Mouse (Mus musculus) MEL (cell line): ENCODE data around the gene Hhatl. TPM values are rescaled to one million over a fixed set of nuclear protein-coding genes. Genes with fewer than 3 reads are reported as not detected.

Source experiments
- DNase-seq: peaks from one replicate; pipeline ENCODE4 v3.0.0; 2011; ENCODE audit warnings: low read depth, low spot score
- H3K27ac ChIP-seq: 2 replicates; pipeline ENCODE4 v1.5.1; 2012; ENCODE audit warnings: low read depth, mild to moderate bottlenecking, control low read depth, low read length, moderate library complexity; ENCODE audit not compliant: control insufficient read depth
- H3K27me3 ChIP-seq, 2 experiments: fragments of 150-350 bp in 1 of 2; sonication (generic) in 1 of 2; 2 replicates each; pipeline ENCODE4 v1.6.1; 2012; ENCODE audit warnings: low read length in 2 of 2, mild to moderate bottlenecking in 2 of 2, improper control_type of control experiment in 1 of 2, moderate library complexity in 1 of 2; ENCODE audit not compliant: insufficient read depth in 2 of 2, control insufficient read depth in 1 of 2
- H3K36me3 ChIP-seq, 2 experiments: 2 replicates each; pipeline ENCODE4 v1.6.1; 2012 to 2014; ENCODE audit warnings: low read length in 2 of 2, improper control_type of control experiment in 1 of 2, inconsistent platforms in 1 of 2, mild to moderate bottlenecking in 1 of 2; ENCODE audit not compliant: insufficient read depth in 2 of 2, control insufficient read depth in 1 of 2
- H3K4me1 ChIP-seq, 2 experiments: fragments of 150-350 bp in 1 of 2; sonication (generic) in 1 of 2; 2 replicates each; pipeline ENCODE4 v1.6.1; 2012; ENCODE audit warnings: low read length in 2 of 2, improper control_type of control experiment in 1 of 2, mild to moderate bottlenecking in 1 of 2; ENCODE audit not compliant: insufficient read depth in 2 of 2, control insufficient read depth in 1 of 2
- H3K4me3 ChIP-seq, 2 experiments: fragments of 150-350 bp in 1 of 2; sonication (generic) in 1 of 2; 2 replicates each; pipeline ENCODE4 v1.5.1; 2012; ENCODE audit warnings: low read depth in 2 of 2, low read length in 2 of 2, mild to moderate bottlenecking in 2 of 2, moderate library complexity in 2 of 2, control low read depth in 1 of 2, improper control_type of control experiment in 1 of 2; ENCODE audit not compliant: control insufficient read depth in 1 of 2, insufficient read depth in 1 of 2
- H3K79me2 ChIP-seq: 2 replicates; pipeline ENCODE4 v1.6.1; 2012; ENCODE audit warnings: mild to moderate bottlenecking, low read length, moderate library complexity; ENCODE audit not compliant: control insufficient read depth, poor library complexity, insufficient read depth
- H3K9ac ChIP-seq: 2 replicates; pipeline ENCODE4 v1.6.1; 2012; ENCODE audit warnings: low read depth, mild to moderate bottlenecking, control low read depth, low read length, moderate library complexity; ENCODE audit not compliant: control insufficient read depth, poor library complexity, severe bottlenecking
- H3K9me3 ChIP-seq: fragments of 150-350 bp; sonication (generic); replicated peaks from 2 replicates; pipeline ENCODE4 v1.6.1; 2012; ENCODE audit warnings: mild to moderate bottlenecking, low read length, improper control_type of control experiment, moderate library complexity; ENCODE audit not compliant: insufficient read depth
- CHD2 ChIP-seq: IDR thresholded peaks from 2 replicates; pipeline ENCODE4 v1.6.1; 2011; ENCODE audit warnings: low read length, improper control_type of control experiment
- EP300 ChIP-seq, 2 experiments: IDR thresholded peaks; 2 replicates each; pipeline ENCODE4 v1.6.1; 2011; ENCODE audit warnings: improper control_type of control experiment in 2 of 2, low read length in 2 of 2, low read depth in 1 of 2, mild to moderate bottlenecking in 1 of 2
- ETS1 ChIP-seq: IDR thresholded peaks from 2 replicates; pipeline ENCODE4 v1.6.1; 2012; ENCODE audit warnings: low read depth, mild to moderate bottlenecking, inconsistent platforms, low read length, improper control_type of control experiment, moderate library complexity
- GABPA ChIP-seq: IDR thresholded peaks from 2 replicates; pipeline ENCODE4 v1.6.1; 2012; ENCODE audit warnings: low read depth, mild to moderate bottlenecking, inconsistent platforms, low read length, improper control_type of control experiment, moderate library complexity
- GATA1 ChIP-seq: IDR thresholded peaks from 2 replicates; pipeline ENCODE4 v1.6.1; 2011; ENCODE audit warnings: low read depth, low read length, improper control_type of control experiment
- HCFC1 ChIP-seq: IDR thresholded peaks from 2 replicates; pipeline ENCODE4 v1.6.1; 2012; ENCODE audit warnings: low read depth, mild to moderate bottlenecking, inconsistent platforms, low read length, improper control_type of control experiment, moderate library complexity
- MAX ChIP-seq: IDR thresholded peaks from 2 replicates; pipeline ENCODE4 v1.6.1; 2011; ENCODE audit warnings: low read length, improper control_type of control experiment
- MEF2A ChIP-seq: IDR thresholded peaks from 2 replicates; pipeline ENCODE4 v1.6.1; 2014; ENCODE audit warnings: low read depth, mild to moderate bottlenecking, inconsistent platforms, low read length, improper control_type of control experiment; ENCODE audit not compliant: poor library complexity, insufficient replicate concordance, severe bottlenecking; ENCODE audit errors: extremely low read depth
- MYB ChIP-seq: IDR thresholded peaks from 2 replicates; pipeline ENCODE4 v1.6.1; 2011; ENCODE audit warnings: mild to moderate bottlenecking, low read depth, low read length, improper control_type of control experiment
- NELFE ChIP-seq: IDR thresholded peaks from 2 replicates; pipeline ENCODE4 v1.6.1; 2011; ENCODE audit warnings: low read depth, low read length, improper control_type of control experiment
- POLR2A ChIP-seq, 2 experiments: IDR thresholded peaks; 2 replicates each; pipeline ENCODE4 v1.6.1; 2011 to 2012; ENCODE audit warnings: low read length in 2 of 2, mild to moderate bottlenecking in 2 of 2, control low read depth in 1 of 2, improper control_type of control experiment in 1 of 2, low read depth in 1 of 2, moderate library complexity in 1 of 2; ENCODE audit not compliant: control insufficient read depth in 1 of 2, insufficient read depth in 1 of 2, poor library complexity in 1 of 2
- TCF12 ChIP-seq: IDR thresholded peaks from 2 replicates; pipeline ENCODE4 v1.6.1; 2014; ENCODE audit warnings: low read depth, mild to moderate bottlenecking, inconsistent platforms, low read length, improper control_type of control experiment, moderate library complexity
- USF2 ChIP-seq, 2 experiments: IDR thresholded peaks; 2 replicates each; pipeline ENCODE4 v1.6.1; 2011 to 2012; ENCODE audit warnings: improper control_type of control experiment in 2 of 2, low read length in 2 of 2, borderline replicate concordance in 1 of 2, inconsistent platforms in 1 of 2, low read depth in 1 of 2, mild to moderate bottlenecking in 1 of 2; ENCODE audit not compliant: insufficient read depth in 1 of 2
- polyA plus RNA-seq, 2 experiments: library from polyadenylated mRNA; stranded (reverse) in 1 of 2; unstranded in 1 of 2; fragments of >175 nt in 1 of 2; fragments of >200 nt in 1 of 2; gene quantifications; 2 replicates each; pipeline versions ENCODE4 v1.2.1 to v1.2.4; 2012; ENCODE audit warnings: low replicate concordance in 2 of 2, low read depth in 1 of 2; ENCODE audit not compliant: insufficient read length in 2 of 2, insufficient read depth in 1 of 2, missing spikeins in 1 of 2
- total RNA-seq: library from RNA; depleted of rRNA; stranded (reverse); fragments of 300-350 nt; gene quantifications from 2 replicates; pipeline ENCODE4 v1.2.3, GENCODE M21; 2012

The Hhatl gene
- total and polyA plus RNA-seq, 3 experiments: not detected

DNA sequence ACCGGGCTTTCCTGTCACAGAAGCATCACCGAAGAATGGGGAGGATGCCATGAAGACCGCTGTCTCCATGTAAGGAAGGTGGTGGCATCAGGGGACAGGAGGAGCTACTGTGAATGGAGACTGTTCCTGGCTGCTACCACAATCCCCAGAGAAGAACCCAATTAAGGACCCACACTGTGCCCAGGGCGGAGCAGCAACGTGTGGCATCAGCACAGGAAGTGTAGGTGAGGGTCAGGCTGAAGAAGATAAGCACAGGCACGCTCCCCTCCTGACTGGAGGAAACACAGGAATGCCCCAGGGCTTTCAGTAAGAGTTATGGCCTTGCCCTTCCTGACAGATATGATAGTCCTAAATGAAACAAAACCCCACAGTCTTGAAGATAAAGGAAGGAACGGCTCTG is 10.4 kb upstream of the Hhatl start:
- Histone ChIP-seq H3K27me3 (no peaks in the 10 kb centered on the region), H3K36me3 (no peaks in the 10 kb centered on the region), H3K27ac (no peak overlapping the region), H3K4me3 (no peak overlapping the region), H3K9me3 (no peaks in the 10 kb centered on the region), H3K9ac (no peak overlapping the region), H3K4me1 (peaks cover 0 to 5% of the 10 kb centered on the region in 2 experiments; a peak in 1 of 4 replicates), H3K79me2 (no peaks in the 10 kb centered on the region)
- no peak for TF ChIP-seq USF2 (IDR thresholded peaks at IDR 0.05; ENCODE audit: borderline replicate concordance in 1 of 2, insufficient read depth in 1 of 2, low read depth in 1 of 2, low read length in 2 of 2)
- 0 out of 2 replicates have a peak, but pooled peaks have one; percentile 15 for TF ChIP-seq GATA1
- TF ChIP-seq EP300 (IDR thresholded peaks at IDR 0.05; ENCODE audit: low read depth in 1 of 2, low read length in 2 of 2): peak in 1 of 2 experiments; percentile 20; a peak in 1 of 4 replicates
- no peak for TF ChIP-seq NELFE
- peak; percentile 6 for DNase-seq

DNA sequence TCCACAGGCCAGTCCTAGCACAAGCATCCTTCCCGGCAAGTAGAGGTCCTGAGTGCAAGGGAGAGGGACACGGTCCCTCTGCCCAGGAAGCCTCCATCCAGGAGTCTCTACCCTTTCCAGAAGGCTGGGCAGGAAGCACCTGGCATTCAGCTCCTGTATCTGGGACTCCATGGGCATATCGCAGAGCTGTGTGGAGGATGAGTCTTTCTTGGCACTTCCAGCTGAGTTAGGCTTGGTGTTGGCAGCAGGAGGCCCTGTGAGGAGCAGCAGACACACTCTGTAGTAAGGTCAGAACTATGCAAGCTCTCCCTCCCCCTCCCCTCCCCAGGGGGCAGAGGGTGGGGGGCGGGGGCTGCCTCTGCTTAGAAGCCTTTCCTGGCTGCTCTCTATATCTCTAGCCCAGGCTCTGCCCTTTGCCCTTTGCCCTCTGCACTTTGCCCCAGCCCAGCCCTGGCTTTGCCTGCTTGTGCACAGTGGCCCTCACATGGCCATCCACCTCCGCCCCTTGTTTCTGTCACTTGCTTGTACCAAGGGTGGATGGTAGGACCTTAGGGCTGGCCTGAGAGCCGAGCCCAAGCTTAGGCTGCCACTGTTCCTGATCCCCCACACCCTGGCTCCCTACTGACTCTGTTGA is 6.7 kb upstream of the Hhatl start:
- H3K27ac ChIP-seq: no peak overlapping the region
- no peaks in the 10 kb centered on the region for H3K79me2 ChIP-seq
- TF ChIP-seq ETS1 (no peak), GABPA (no peak), MEF2A (no peak), EP300 (IDR thresholded peaks at IDR 0.05; ENCODE audit: low read depth in 1 of 2, low read length in 2 of 2) (no peak)
- no peak overlapping the region for H3K4me3 ChIP-seq
- no peaks in the 10 kb centered on the region for H3K36me3 ChIP-seq
- H3K9ac ChIP-seq: no peak overlapping the region
- peaks cover 0 to 5% of the 10 kb centered on the region in 2 experiments; a peak in 1 of 4 replicates for H3K4me1 ChIP-seq
- H3K27me3 ChIP-seq: no peaks in the 10 kb centered on the region
- H3K9me3 ChIP-seq: no peaks in the 10 kb centered on the region
- DNase-seq: no peak

DNA sequence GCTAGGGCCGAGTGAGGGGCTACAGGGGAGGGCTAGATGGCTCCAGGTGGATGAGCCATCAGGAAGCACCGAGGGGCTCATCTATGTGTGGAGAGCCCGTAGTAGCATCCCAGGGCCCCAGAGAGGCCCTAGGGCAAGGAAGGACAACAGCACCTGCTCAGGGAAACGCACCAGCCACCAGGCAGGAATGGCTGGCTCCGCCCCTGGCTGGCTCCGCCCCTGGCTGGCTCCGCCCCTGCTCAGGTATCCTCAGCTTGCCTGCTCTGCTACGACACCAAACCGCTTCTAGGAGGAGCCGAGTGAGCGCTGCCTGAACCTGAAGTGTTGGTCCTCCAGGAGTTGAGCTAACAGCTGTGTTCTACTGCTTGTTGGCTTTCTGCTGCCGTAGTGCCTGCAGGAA is 5.4 kb upstream of the Hhatl start:
- Histone ChIP-seq H3K27me3 (no peaks in the 10 kb centered on the region), H3K27ac (no peak overlapping the region), H3K4me3 (no peak overlapping the region), H3K4me1 (0 out of 4 replicates have a peak, but pooled peaks cover 0 to under 1% of the 10 kb centered on the region in 2 experiments), H3K36me3 (no peaks in the 10 kb centered on the region)
- TF ChIP-seq HCFC1 (no peak), GATA1 (no peak), MAX (no peak), TCF12 (no peak), CHD2 (no peak), POLR2A (IDR thresholded peaks at IDR 0.05; ENCODE audit: control insufficient read depth in 1 of 2, insufficient read depth in 1 of 2, low read depth in 1 of 2, low read length in 2 of 2, poor library complexity in 1 of 2) (no peak), MEF2A (no peak), MYB (no peak)
- TF ChIP-seq, all 39 proteins: peak for 0
- DNase-seq: no peak
- H3K9ac ChIP-seq: no peak overlapping the region
- H3K9me3 ChIP-seq: no peaks in the 10 kb centered on the region
- no peaks in the 10 kb centered on the region for H3K79me2 ChIP-seq
